Mouse (Mus musculus): ENCODE results near the gene Taf1c.

Gene Taf1c

DNA sequence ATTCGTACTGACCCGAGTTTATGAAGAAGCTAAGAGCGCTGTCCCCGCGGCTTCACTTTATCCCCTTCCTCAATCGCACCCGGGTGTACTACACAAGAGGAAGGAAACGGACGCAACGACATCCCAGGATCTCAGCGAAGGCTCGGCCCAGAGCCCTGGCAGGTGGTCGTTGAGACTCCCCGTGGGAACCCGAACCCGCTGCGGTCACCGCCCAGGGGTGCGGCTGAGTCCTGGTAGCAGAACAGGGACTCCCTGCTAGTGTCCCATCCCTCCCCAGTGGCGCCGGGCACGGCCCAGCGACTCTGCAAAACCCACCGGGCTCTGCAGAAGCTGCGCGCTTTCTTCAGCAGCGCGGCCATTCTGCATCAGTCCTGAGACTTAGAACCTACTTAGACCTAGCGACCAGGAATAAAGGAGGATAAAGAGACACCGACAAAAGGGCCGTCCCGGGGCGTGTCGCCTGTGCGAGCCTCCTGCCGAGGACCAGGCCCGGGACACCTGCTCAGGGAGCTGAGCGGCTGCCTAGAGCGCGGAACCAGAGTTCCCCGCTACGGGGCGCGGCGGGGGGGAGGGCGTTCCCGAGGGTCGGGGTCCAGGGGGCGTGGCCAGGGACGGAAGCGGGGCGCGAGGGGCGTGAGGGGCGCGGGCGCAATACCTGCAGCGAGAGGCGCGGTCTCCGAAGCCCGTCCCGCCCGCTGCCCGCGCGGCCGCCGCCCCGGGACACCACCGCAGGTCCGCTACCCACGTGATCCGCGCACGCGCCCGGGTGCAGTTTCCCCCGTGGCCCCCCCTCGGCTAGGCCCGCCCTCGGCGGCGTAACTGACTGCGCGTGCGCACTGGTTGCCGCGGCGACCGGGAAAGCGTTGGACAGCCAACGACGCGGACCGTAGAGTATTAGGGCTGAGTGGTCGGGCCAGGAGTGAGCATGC lies 30.3 kb downstream of the Taf1c start, which contains the start of the genes Hsdl1 and Dnaaf1:
Hsdl1 (minus strand) TSS at position 747 of the 929 bp plus-strand sequence.
Dnaaf1 (plus strand) TSS at position 799 of the 929 bp plus-strand sequence.
- DNase-seq (ENCODE audit: low read depth, low spot score): peak; percentile 86

DNA sequence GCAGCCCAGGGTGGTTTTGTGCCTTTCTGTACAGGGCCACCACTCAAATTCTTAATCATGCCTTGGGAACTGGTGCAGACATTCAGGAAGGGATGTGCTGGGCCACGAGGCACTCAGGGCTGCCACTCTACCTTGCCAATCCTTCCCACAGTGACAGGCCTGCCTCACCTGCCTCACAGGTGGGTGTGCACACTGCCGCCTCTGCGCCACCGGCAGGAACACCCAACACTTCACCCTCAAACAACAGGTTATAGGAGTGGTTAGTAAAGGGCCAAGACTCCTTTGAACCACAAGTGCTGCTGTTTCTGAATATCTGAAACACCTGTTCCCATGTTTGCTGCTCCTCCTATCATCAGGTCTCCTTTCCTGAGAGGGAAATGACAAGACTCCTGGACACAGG lies 32.6 kb downstream of the Taf1c start:
- no peak for DNase-seq (ENCODE audit: low read depth, low spot score)

GRCm38 (mm10) chr8:119571135-119571534 lies 33.9 kb downstream of the Taf1c start:
- DNase-seq (ENCODE audit: low read depth, low spot score): no peak

- DNase-seq (ENCODE audit: low read depth, low spot score): no peak
Measured at GRCm38 (mm10) chr8:119569881-119570280, 35.1 kb downstream of the Taf1c start.

DNA sequence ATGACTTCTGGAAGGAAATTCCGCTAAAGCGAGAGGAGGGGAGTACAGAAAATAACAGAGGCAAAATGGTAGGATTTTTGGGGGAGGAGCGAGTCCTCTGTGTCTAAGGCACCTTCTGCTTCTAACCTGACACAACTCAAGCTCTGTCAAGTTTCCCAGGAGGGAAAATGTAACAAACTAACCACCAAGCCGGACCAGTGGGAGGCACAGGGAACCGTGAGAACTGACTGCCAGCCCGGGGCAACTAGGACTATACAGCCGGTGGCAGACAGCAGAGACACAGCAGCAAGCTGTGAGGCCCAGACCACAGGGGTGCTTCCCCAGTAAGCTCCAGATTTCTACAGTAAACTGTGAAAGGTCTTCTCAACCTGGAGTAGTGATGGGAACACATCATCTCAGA lies 36.1 kb downstream of the Taf1c start:
- DNase-seq (ENCODE audit: low read depth, low spot score): no peak

- no peak for DNase-seq (ENCODE audit: low read depth, low spot score)
Measured at GRCm38 (mm10) chr8:119568251-119568650, 36.8 kb downstream of the Taf1c start.

DNA sequence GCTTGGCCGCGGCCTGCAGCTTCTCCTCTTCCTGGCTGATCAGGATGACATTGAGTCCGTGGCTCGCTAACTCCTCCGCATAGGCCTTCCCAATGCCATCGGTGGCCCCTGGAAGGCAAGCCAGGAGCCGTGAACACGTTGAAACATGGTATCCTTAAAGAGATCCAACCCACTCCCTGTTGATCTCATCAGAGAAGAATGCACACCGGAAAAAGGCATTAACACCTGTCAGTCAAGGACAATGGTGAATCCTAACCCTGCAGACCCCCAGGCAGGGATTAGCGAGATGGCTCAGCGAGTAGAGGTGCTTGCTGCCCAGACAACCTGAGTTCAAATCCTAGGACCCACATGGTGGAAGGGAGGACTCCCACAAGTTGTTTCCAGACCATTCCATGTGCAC lies 38.7 kb downstream of the Taf1c start:
- DNase-seq (ENCODE audit: low read depth, low spot score): peak; percentile 97

- no peak for DNase-seq (ENCODE audit: low read depth, low spot score)
Measured at GRCm38 (mm10) chr8:119563849-119564251, 41.2 kb downstream of the Taf1c start.

- DNase-seq (ENCODE audit: low read depth, low spot score): no peak
Measured at GRCm38 (mm10) chr8:119559402-119559720, 45.7 kb downstream of the Taf1c start.

- peak; percentile 96 for DNase-seq (ENCODE audit: low read depth, low spot score)
Measured at GRCm38 (mm10) chr8:119558603-119559401, 46.2 kb downstream of the Taf1c start, which contains the start of gene Mbtps1. Mbtps1 (minus strand) TSS chr8:119558735.

DNA sequence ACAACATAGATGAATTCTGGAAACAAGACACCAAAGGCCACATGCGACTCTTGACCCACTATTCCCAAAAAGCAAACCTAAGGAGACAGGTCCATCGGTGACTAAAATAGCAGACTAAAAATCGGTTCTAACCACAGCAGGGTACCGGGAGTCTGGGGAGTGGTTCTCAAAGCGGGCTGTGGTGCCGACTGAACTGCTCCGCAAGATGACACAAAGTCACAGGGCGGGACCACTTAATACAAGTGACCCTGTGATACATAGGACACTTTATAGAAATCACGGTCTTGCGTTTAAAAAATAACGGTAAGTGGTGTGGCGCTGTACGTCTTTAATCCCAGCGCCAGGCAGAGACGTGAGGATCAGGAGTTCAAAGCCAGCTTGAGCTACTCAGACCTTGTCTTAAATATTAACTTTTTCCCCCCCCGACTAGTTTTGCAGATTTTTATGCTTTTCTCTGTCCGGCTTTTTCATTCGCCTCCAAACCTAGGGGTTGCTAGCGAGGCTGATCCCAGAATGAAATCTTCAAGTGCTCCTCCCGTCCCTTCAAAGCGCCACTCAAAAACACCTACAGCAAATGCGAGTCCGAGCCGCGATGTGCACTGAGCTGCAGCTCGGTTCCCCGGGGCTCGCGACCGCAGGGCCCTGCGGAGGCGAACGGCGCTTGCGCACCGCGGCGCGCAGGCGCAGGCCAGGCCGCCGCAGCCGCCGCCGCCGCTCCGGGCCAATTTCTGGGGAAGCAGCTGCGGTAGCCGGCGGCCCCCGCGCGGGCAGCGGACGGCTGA lies 47.0 kb downstream of the Taf1c start:
- DNase-seq (ENCODE audit: low read depth, low spot score): peak; percentile 78

DNA sequence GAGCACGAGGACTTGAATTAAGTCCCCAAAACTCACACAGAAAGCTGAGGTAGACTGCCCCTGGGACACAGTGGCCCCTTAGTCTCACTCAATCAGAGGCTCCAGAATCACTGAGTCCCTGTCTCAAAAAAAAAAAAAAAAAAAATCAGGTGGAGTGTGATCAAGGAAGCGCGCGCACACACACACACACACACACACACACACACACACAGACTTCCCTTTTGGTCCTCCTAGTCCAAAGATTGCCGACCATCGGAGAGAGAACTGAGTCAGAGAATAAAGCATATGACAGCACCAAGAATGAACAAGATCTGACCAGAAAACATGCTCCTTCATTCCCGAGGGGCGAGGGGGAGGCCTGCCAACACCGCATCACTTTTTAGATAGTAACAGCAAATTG lies 47.9 kb downstream of the Taf1c start:
- no peak for DNase-seq (ENCODE audit: low read depth, low spot score)

DNA sequence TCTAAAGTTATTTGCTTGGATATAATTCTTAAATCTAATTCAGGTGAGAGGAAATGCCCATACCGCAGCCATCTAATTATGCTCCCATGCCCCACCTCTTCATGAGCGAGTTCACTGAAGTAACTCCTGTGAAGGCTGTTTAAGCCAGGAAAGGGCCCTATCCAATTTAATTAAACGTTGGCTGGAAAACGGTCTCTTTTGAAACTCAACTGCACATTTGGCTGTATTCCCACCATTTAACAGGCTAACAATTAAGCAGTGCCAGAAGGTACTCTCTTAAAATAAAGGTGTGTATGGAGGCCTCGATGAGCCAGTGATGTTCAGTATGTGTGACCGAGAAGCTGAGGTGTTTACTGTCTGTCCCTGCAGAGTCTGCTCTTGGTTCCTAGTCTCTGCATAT lies 49.2 kb downstream of the Taf1c start:
- no peak for DNase-seq (ENCODE audit: low read depth, low spot score)

- no peak for DNase-seq (ENCODE audit: low read depth, low spot score)
Measured at GRCm38 (mm10) chr8:119552967-119553366, 52.1 kb downstream of the Taf1c start.

DNA sequence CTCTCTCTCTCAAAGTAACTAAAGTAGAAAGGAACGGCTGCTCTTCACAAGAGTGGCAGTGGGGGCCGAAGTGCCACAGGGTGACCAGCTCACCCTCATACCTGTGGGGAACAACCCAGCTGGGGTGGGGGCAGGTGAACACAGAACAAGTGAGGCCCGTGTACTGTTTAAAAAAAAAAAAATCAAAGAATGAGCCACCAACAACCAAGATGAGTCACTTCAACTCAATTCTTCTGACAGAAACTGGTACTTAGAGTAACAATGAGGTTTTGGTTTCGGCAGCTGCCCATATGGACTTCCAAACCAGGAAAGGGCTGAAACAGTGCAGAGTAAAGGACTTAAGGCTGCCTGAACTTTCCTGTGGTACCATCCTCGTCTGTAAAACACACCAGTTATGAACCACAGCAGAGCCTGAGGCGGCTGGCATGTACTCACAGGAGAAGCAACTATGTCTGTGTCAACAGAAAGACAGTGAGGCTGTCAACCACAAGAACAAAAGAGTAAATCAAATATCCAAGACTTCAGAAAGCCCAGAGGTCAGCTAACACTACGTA lies 56.4 kb downstream of the Taf1c start:
- no peak for DNase-seq (ENCODE audit: low read depth, low spot score)
